Mouse (Mus musculus) CH12.LX (cell line): ENCODE measurements around the gene Tmem215. TPM values are rescaled to one million over a fixed set of nuclear protein-coding genes. Genes with fewer than 3 reads are reported as not detected.

Experiments
- DNase-seq: peaks from one replicate; pipeline ENCODE4 v3.0.0-alpha.2; 2013; ENCODE audit errors: extremely low read depth
- H3K27ac ChIP-seq: 2 replicates; pipeline ENCODE4 v1.5.1; 2012; ENCODE audit warnings: low read depth, mild to moderate bottlenecking, control low read depth, moderate library complexity; ENCODE audit not compliant: insufficient read depth
- H3K27me3 ChIP-seq: replicated peaks from 2 replicates; pipeline ENCODE3; 2012; ENCODE audit warnings: inconsistent platforms
- H3K36me3 ChIP-seq, 2 experiments: replicated peaks in 1 of 2; 2 replicates each; pipeline versions ENCODE3 to v1.6.1; 2012; ENCODE audit warnings: inconsistent platforms in 1 of 2, low read length in 1 of 2, mild to moderate bottlenecking in 1 of 2, mixed read lengths in 1 of 2, moderate library complexity in 1 of 2; ENCODE audit not compliant: control insufficient read depth in 1 of 2, insufficient read depth in 1 of 2
- H3K4me1 ChIP-seq, 2 experiments: 2 replicates each; pipeline ENCODE4 v1.6.1; 2012; ENCODE audit warnings: inconsistent platforms in 1 of 2, moderate library complexity in 1 of 2; ENCODE audit not compliant: insufficient read depth in 2 of 2, control insufficient read depth in 1 of 2
- H3K4me2 ChIP-seq: 2 replicates; pipeline ENCODE4 v1.6.1; 2012; ENCODE audit warnings: low read depth, mild to moderate bottlenecking, control low read depth; ENCODE audit not compliant: poor library complexity, insufficient read depth, severe bottlenecking
- H3K4me3 ChIP-seq, 3 experiments: fragments of 150-350 bp in 1 of 3; sonication (generic) in 1 of 3; replicated peaks in 1 of 3; 2 replicates each; pipeline versions ENCODE3 to v1.5.1; 2011 to 2012; ENCODE audit warnings: low read depth in 2 of 3, low read length in 2 of 3, mild to moderate bottlenecking in 2 of 3, moderate library complexity in 2 of 3, control low read depth in 1 of 3, improper control_type of control experiment in 1 of 3, inconsistent platforms in 1 of 3, mixed read lengths in 1 of 3; ENCODE audit not compliant: poor library complexity in 1 of 3
- H3K79me2 ChIP-seq: replicated peaks from 2 replicates; pipeline ENCODE4 v1.6.1; 2012; ENCODE audit warnings: mild to moderate bottlenecking, moderate library complexity; ENCODE audit not compliant: control insufficient read depth, poor library complexity, insufficient read depth, severe bottlenecking; ENCODE audit errors: extremely low read depth
- H3K9ac ChIP-seq: 2 replicates; pipeline ENCODE4 v1.6.1; 2012; ENCODE audit warnings: low read depth, mild to moderate bottlenecking, control low read depth, moderate library complexity; ENCODE audit not compliant: insufficient read depth
- H3K9me3 ChIP-seq: replicated peaks from 2 replicates; pipeline ENCODE3; 2012; ENCODE audit warnings: low read length, inconsistent platforms, mixed read lengths
- GABPA ChIP-seq: IDR thresholded peaks from 2 replicates; pipeline ENCODE4 v1.6.1; 2012; ENCODE audit warnings: low read depth, low read length, improper control_type of control experiment, inconsistent platforms; ENCODE audit not compliant: insufficient replicate concordance
- JUN ChIP-seq: IDR thresholded peaks from 2 replicates; pipeline ENCODE4 v1.6.1; 2011; ENCODE audit warnings: low read depth, mild to moderate bottlenecking, low read length, improper control_type of control experiment, moderate library complexity; ENCODE audit not compliant: insufficient read depth
- KAT2A ChIP-seq: IDR thresholded peaks from 2 replicates; pipeline ENCODE4 v1.6.1; 2012; ENCODE audit warnings: low read length, improper control_type of control experiment, inconsistent platforms; ENCODE audit not compliant: insufficient replicate concordance
- MAFK ChIP-seq: IDR thresholded peaks from 2 replicates; pipeline ENCODE4 v1.6.1; 2011; ENCODE audit warnings: low read length, improper control_type of control experiment; ENCODE audit not compliant: insufficient replicate concordance
- NRF1 ChIP-seq: IDR thresholded peaks from 2 replicates; pipeline ENCODE4 v1.6.1; 2014; ENCODE audit warnings: low read depth, mild to moderate bottlenecking, inconsistent platforms, low read length, improper control_type of control experiment, moderate library complexity
- SIN3A ChIP-seq: IDR thresholded peaks from 2 replicates; pipeline ENCODE4 v1.6.1; 2012; ENCODE audit warnings: low read length, improper control_type of control experiment, inconsistent platforms
- USF1 ChIP-seq: IDR thresholded peaks from 2 replicates; pipeline ENCODE4 v1.6.1; 2014; ENCODE audit warnings: low read depth, mild to moderate bottlenecking, inconsistent platforms, low read length, improper control_type of control experiment
- ZC3H11A ChIP-seq: IDR thresholded peaks from 2 replicates; pipeline ENCODE4 v1.6.1; 2012; ENCODE audit warnings: low read depth, mild to moderate bottlenecking, inconsistent platforms, low read length, improper control_type of control experiment
- dilution Hi-C: fragments of 300-500 bp; cut with MboI; formaldehyde crosslinking; loops from 2 replicates; pipeline ENCODE4 v1.14.3; 2020; ENCODE audit warnings: low sequenced_read_pairs; ENCODE audit not compliant: extremely low pct_unique_long_range_greater_than_20kb, extremely low pct_ligation_motif_present
- in situ Hi-C: fragments of 300-500 bp; cut with MboI; formaldehyde crosslinking; loops from 3 replicates; pipeline ENCODE4 v1.14.3; 2019; ENCODE audit warnings: low sequenced_read_pairs, low pct_ligation_motif_present, low pct_unique_long_range_greater_than_20kb, mixed read lengths
- polyA plus RNA-seq: library from polyadenylated mRNA; unstranded; fragments of >175 nt; gene quantifications from 2 replicates; pipeline ENCODE4 v1.2.1, GENCODE M21; 2012; ENCODE audit warnings: low read depth; ENCODE audit not compliant: insufficient read length
- total RNA-seq, 2 experiments: library from RNA; depleted of rRNA; stranded (reverse); fragments of 300-350 nt in 1 of 2; fragments of >200 nt in 1 of 2; gene quantifications; 2 replicates each; pipeline ENCODE4 v1.2.3; 2012 to 2014

Tmem215 gene
- total and polyA plus RNA-seq, 3 experiments, result not detected

GRCm38 (mm10) chr4:40518545-40519324 lies 46.8 kb downstream of the Tmem215 start:
- no peak overlapping the region for H3K4me3 ChIP-seq
- TF ChIP-seq SIN3A (no peak), MAFK (no peak), JUN (no peak), GABPA (no peak), USF1 (no peak), NRF1 (no peak), ZC3H11A (no peak), KAT2A (no peak)

More at GRCm38 (mm10) chr4:40518545-40519324, 46.8 kb downstream of the Tmem215 start:
- dilution Hi-C loops (no loop called here), in situ Hi-C loops (no loop called here)
- H3K79me2 ChIP-seq, result no peaks in the 10 kb centered on the region
- H3K27me3 ChIP-seq, result peaks cover 5% of the 10 kb centered on the region
- no peak for DNase-seq
- no peak overlapping the region for H3K4me2 ChIP-seq
- no peak overlapping the region for H3K27ac ChIP-seq
- H3K9ac ChIP-seq, result no peak overlapping the region
- no peaks in the 10 kb centered on the region for H3K36me3 ChIP-seq
- peaks cover 9% of the 10 kb centered on the region for H3K9me3 ChIP-seq
- H3K4me1 ChIP-seq, result no peaks in the 10 kb centered on the region

Other genes with a start within 250 kb of the Tmem215 start
- gene Ddx58, start 232.4 kb upstream of the Tmem215 start, total RNA-seq (2012; rRNA removed), result 4.5 and 6.6 TPM in 2 replicates
- gene Ddx58, start 232.4 kb upstream of the Tmem215 start, total RNA-seq (2014; rRNA removed), result 4.2 and 4.5 TPM in 2 replicates
- gene Ddx58, start 232.4 kb upstream of the Tmem215 start, polyA plus RNA-seq, result 6.4 and 7.3 TPM in 2 replicates
- 6.5 and 7.8 TPM in 2 replicates for gene Smim27, start 202.6 kb upstream of the Tmem215 start, total RNA-seq (2012; rRNA removed)
- gene Smim27, start 202.6 kb upstream of the Tmem215 start, total RNA-seq (2014; rRNA removed), result 1.6 and 2.2 TPM in 2 replicates
- gene Smim27, start 202.6 kb upstream of the Tmem215 start, polyA plus RNA-seq, result 7.2 and 9.7 TPM in 2 replicates
- gene Topors, start 202.3 kb upstream of the Tmem215 start, total RNA-seq (2012; rRNA removed), result 23.1 and 28.7 TPM in 2 replicates
- 36.1 and 39.7 TPM in 2 replicates for gene Topors, start 202.3 kb upstream of the Tmem215 start, total RNA-seq (2014; rRNA removed)
- gene Topors, start 202.3 kb upstream of the Tmem215 start, polyA plus RNA-seq, result 38.9 and 43.8 TPM in 2 replicates
- 205 and 227 TPM in 2 replicates for gene Ndufb6, start 192.8 kb upstream of the Tmem215 start, total RNA-seq (2012; rRNA removed)
- gene Ndufb6, start 192.8 kb upstream of the Tmem215 start, total RNA-seq (2014; rRNA removed), result 222 and 253 TPM in 2 replicates
- gene Ndufb6, start 192.8 kb upstream of the Tmem215 start, polyA plus RNA-seq, result 144 and 159 TPM in 2 replicates
- 15.1 and 17.0 TPM in 2 replicates for gene Aptx, start 231.0 kb downstream of the Tmem215 start, total RNA-seq (2012; rRNA removed)
- 15.8 and 16.6 TPM in 2 replicates for gene Aptx, start 231.0 kb downstream of the Tmem215 start, total RNA-seq (2014; rRNA removed)
- gene Aptx, start 231.0 kb downstream of the Tmem215 start, polyA plus RNA-seq, result 20.2 and 22.0 TPM in 2 replicates
- gene Dnaja1, start 250.0 kb downstream of the Tmem215 start, total RNA-seq (2012; rRNA removed), result 67.9 and 127 TPM in 2 replicates
- gene Dnaja1, start 250.0 kb downstream of the Tmem215 start, total RNA-seq (2014; rRNA removed), result 117 and 170 TPM in 2 replicates
- gene Dnaja1, start 250.0 kb downstream of the Tmem215 start, polyA plus RNA-seq, result 412 and 485 TPM in 2 replicates